Mouse (Mus musculus): ENCODE results near the gene Nbea. TPM values are rescaled to one million over a fixed set of nuclear protein-coding genes. Genes with fewer than 3 reads are reported as not detected.
"Not testable (repeated sequence)": the region's sequence is repeated elsewhere in the genome, so short reads cannot be mapped to it uniquely, and the experiment has no call there.

Gene Nbea
- polyA plus RNA-seq, 1 experiment from 2014 or later, result 7.4 TPM

- Histone ChIP-seq H3K9me3 (no peaks in the 10 kb centered on the region), H3K36me3 (peaks cover 13% of the 10 kb centered on the region), H3K4me3 (no peak overlapping the region), H3K27ac (no peak overlapping the region), H3K27me3 (ENCODE audit: insufficient read depth, poor library complexity, severe bottlenecking) (no peaks in the 10 kb centered on the region), H3K4me1 (no peaks in the 10 kb centered on the region)
- WGBS, result 2% methylated on average over 1 of the region's 1 CpGs
- no peak for DNase-seq (ENCODE audit: low spot score)
Measured at GRCm38 (mm10) chr3:56000259-56000658, 183.2 kb downstream of the Nbea start.

GRCm38 (mm10) chr3:55978361-55978760 is 205.1 kb downstream of the Nbea start:
- H3K9me3 ChIP-seq, result no peaks in the 10 kb centered on the region
- DNase-seq (ENCODE audit: low spot score), result no peak
- no peaks in the 10 kb centered on the region for H3K4me1 ChIP-seq
- no peak overlapping the region for H3K27ac ChIP-seq
- H3K36me3 ChIP-seq, result peaks cover 22% of the 10 kb centered on the region
- no peak overlapping the region for H3K4me3 ChIP-seq
- no peaks in the 10 kb centered on the region for H3K27me3 ChIP-seq (ENCODE audit: insufficient read depth, poor library complexity, severe bottlenecking)
- WGBS, result 95% methylated on average over 2 of the region's 2 CpGs

GRCm38 (mm10) chr3:55976986-55977385 is 206.5 kb downstream of the Nbea start:
- not testable (repeated sequence) for H3K27me3 ChIP-seq (ENCODE audit: insufficient read depth, poor library complexity, severe bottlenecking); DNase-seq (ENCODE audit: low spot score); H3K9me3 ChIP-seq; H3K4me1 ChIP-seq; H3K36me3 ChIP-seq; H3K27ac ChIP-seq; H3K4me3 ChIP-seq
- WGBS, result 93% methylated on average over 14 of the region's 14 CpGs

DNA sequence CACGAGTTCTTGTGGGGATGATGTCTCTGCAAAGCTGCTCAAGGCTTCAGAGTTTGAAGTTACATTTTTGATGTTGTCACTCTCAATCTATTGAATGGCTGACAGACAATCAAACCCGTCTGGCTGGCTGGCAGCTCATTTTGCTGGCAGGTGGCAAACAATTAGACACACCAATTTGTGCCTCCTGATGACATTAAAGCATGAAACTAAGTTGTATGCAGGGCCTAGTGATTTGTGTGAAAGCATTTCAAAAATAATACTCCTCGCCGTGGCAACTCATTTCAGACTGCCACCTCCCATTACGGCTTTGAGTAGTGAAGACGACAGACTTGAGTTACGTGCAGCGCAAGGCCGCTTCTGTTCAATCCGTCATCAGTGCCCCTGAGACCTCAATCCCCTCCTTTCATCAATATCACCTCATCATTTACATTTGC is 217.8 kb downstream of the Nbea start:
- 81% methylated on average over 10 of the region's 10 CpGs for WGBS
- DNase-seq (ENCODE audit: low spot score), result no peak

DNA sequence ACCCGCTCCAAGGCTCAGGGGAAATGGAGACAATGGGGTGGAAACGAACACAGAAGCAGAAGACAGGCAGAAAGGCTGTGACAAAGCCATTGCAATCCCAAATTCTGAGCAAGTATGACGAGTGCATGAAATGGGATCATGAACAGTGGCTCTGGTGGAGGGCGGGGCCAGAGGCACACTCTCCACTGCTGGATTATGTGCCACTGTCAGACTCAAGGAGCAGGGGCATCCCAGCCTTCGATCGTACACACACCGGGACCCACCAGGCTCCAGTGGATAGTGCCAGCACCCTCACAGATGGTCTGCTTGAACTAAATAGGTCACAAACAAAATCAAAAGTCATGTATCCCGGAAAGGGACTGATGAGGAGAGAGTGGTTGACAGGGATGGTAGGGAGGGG is 220.5 kb downstream of the Nbea start:
- peaks cover 5% of the 10 kb centered on the region; the same call in 1 of the 2 replicates for H3K36me3 ChIP-seq
- no peaks in the 10 kb centered on the region for H3K9me3 ChIP-seq
- no peaks in the 10 kb centered on the region for H3K4me1 ChIP-seq
- H3K27ac ChIP-seq, result no peak overlapping the region
- no peak overlapping the region for H3K4me3 ChIP-seq
- no peak for DNase-seq (ENCODE audit: low spot score)
- WGBS, result 86% methylated on average over 8 of the region's 8 CpGs
- H3K27me3 ChIP-seq (ENCODE audit: insufficient read depth, poor library complexity, severe bottlenecking), result no peaks in the 10 kb centered on the region

More for the DNA sequence above, 217.8 kb downstream of the Nbea start:
- H3K27ac ChIP-seq, result no peak overlapping the region
- peaks cover 6% of the 10 kb centered on the region; the same call in 1 of the 2 replicates for H3K36me3 ChIP-seq
- H3K27me3 ChIP-seq (ENCODE audit: insufficient read depth, poor library complexity, severe bottlenecking), result no peaks in the 10 kb centered on the region
- no peaks in the 10 kb centered on the region for H3K4me1 ChIP-seq
- H3K4me3 ChIP-seq, result no peak overlapping the region
- H3K9me3 ChIP-seq, result no peaks in the 10 kb centered on the region

DNA sequence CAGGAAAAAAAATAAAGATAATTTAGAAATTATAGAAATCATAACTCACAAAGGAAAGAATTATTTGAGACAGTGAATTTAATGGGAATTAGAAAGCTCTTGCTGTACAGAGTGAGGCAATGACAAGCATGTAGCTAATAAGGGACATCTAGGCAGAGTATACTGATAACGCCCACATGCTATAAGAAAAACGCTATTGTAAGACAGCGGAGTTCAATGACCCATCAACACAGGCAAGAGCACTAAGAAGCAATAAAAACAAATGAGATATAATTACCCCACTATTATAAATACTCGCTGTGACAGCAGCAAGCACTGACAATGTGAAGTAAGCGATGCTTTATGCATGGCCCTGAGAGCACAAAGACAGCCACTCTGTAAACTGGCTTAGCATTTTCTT is 233.5 kb downstream of the Nbea start:
- DNase-seq (ENCODE audit: low spot score), result no peak
- H3K4me1 ChIP-seq, result no peaks in the 10 kb centered on the region
- no peaks in the 10 kb centered on the region for H3K9me3 ChIP-seq
- 83% methylated on average over 5 of the region's 5 CpGs for WGBS
- no peaks in the 10 kb centered on the region for H3K27me3 ChIP-seq (ENCODE audit: insufficient read depth, poor library complexity, severe bottlenecking)
- H3K27ac ChIP-seq, result no peak overlapping the region
- peaks cover 4% of the 10 kb centered on the region; the same call in 1 of the 2 replicates for H3K36me3 ChIP-seq
- H3K4me3 ChIP-seq, result no peak overlapping the region

GRCm38 (mm10) chr3:55949148-55949547 is 234.4 kb downstream of the Nbea start:
- 91% methylated on average over 2 of the region's 2 CpGs for WGBS
- Histone ChIP-seq H3K4me3 (no peak overlapping the region), H3K4me1 (no peaks in the 10 kb centered on the region), H3K27ac (no peak overlapping the region), H3K9me3 (no peaks in the 10 kb centered on the region), H3K27me3 (ENCODE audit: insufficient read depth, poor library complexity, severe bottlenecking) (no peaks in the 10 kb centered on the region), H3K36me3 (peaks cover 4% of the 10 kb centered on the region; the same call in 1 of the 2 replicates)
- DNase-seq (ENCODE audit: low spot score), result no peak

DNA sequence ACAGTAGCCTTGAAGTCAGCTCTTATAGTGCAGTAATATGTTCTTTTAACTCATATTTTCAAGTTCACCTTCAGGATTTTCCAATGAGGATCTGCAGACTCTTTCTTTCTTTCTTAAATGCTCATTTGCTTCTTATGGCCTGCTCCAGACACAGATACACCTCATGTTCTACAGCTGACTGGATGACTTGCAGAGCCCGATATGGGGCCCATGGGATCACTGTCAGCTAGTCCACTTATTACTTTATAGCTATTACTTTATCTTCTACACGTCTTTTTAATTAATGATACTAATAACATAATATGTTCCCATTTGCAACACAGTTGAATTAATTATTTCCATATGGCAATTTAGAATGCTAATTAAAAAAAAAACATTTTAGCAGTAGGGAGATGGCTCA is 256.2 kb downstream of the Nbea start:
- H3K4me3 ChIP-seq, result no peak overlapping the region
- no peaks in the 10 kb centered on the region for H3K4me1 ChIP-seq
- H3K36me3 ChIP-seq, result peaks cover 11% of the 10 kb centered on the region; the same call in 1 of the 2 replicates
- no peak for DNase-seq (ENCODE audit: low spot score)
- 83% methylated on average over 2 of the region's 2 CpGs for WGBS
- no peak overlapping the region for H3K27ac ChIP-seq
- no peaks in the 10 kb centered on the region for H3K9me3 ChIP-seq
- H3K27me3 ChIP-seq (ENCODE audit: insufficient read depth, poor library complexity, severe bottlenecking), result no peaks in the 10 kb centered on the region

GRCm38 (mm10) chr3:55909290-55909689 is 274.2 kb downstream of the Nbea start:
- Histone ChIP-seq H3K36me3 (no peaks in the 10 kb centered on the region), H3K4me1 (no peaks in the 10 kb centered on the region), H3K27me3 (ENCODE audit: insufficient read depth, poor library complexity, severe bottlenecking) (no peaks in the 10 kb centered on the region), H3K27ac (no peak overlapping the region), H3K9me3 (no peaks in the 10 kb centered on the region), H3K4me3 (no peak overlapping the region)
- no peak for DNase-seq (ENCODE audit: low spot score)
- WGBS, result 78% methylated on average over 1 of the region's 1 CpGs

DNA sequence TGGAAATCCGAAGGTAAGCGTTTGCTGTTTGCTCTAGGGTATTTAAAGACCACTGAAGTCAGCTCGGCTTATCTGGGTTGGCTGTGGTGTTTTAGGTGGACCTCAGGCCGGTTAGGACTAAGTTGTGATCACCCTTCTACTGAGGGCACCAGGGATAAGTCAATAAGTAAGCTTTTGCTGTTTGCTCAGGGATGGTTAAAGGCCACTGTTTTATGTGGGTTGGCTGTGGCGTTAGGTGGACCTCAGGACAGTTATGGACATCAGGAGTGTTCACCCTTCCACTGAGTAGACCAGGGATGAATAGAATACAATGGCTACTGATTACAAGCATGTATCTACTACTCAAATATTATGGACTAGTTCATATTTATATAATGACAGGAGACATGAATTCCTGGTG is 292.9 kb downstream of the Nbea start:
- H3K27me3 ChIP-seq (ENCODE audit: insufficient read depth, poor library complexity, severe bottlenecking), result no peaks in the 10 kb centered on the region
- no peak overlapping the region for H3K27ac ChIP-seq
- no peaks in the 10 kb centered on the region for H3K4me1 ChIP-seq
- H3K9me3 ChIP-seq, result no peaks in the 10 kb centered on the region
- H3K4me3 ChIP-seq, result no peak overlapping the region
- no peaks in the 10 kb centered on the region; the same call in 1 of the 2 replicates for H3K36me3 ChIP-seq
- no peak for DNase-seq (ENCODE audit: low spot score)
- WGBS, result 85% methylated on average over 5 of the region's 5 CpGs

DNA sequence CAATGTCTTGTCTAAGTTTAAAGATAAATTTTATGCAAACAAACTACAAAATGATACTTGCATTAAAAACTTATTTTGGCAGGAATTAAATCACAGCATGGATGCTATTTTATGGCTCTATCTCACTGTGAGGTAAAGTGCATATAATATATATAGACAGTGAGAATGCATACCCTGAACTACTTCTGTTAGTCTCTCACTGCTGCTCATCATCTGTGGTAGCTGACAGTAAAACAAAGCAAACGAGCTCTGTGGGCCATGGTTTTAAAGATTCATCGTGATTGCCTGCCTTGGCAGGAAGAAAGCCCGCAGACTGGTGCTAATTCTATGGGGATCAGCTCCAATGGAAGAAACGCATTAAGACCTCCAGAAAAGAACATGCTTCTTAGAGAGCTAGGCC is 294.3 kb downstream of the Nbea start:
- H3K27me3 ChIP-seq (ENCODE audit: insufficient read depth, poor library complexity, severe bottlenecking), result no peaks in the 10 kb centered on the region
- no peak overlapping the region for H3K27ac ChIP-seq
- 77% methylated on average over 4 of the region's 4 CpGs for WGBS
- no peaks in the 10 kb centered on the region for H3K9me3 ChIP-seq
- no peak for DNase-seq (ENCODE audit: low spot score)
- H3K36me3 ChIP-seq, result no peaks in the 10 kb centered on the region; the same call in 1 of the 2 replicates
- H3K4me3 ChIP-seq, result no peak overlapping the region
- no peaks in the 10 kb centered on the region for H3K4me1 ChIP-seq

GRCm38 (mm10) chr3:55887829-55888210 is 295.7 kb downstream of the Nbea start:
- H3K9me3 ChIP-seq, result no peaks in the 10 kb centered on the region
- no peak overlapping the region for H3K27ac ChIP-seq
- no peak overlapping the region for H3K4me3 ChIP-seq
- DNase-seq (ENCODE audit: low spot score), result no peak
- no peaks in the 10 kb centered on the region for H3K4me1 ChIP-seq
- 77% methylated on average over 2 of the region's 2 CpGs for WGBS
- no peaks in the 10 kb centered on the region; the same call in 1 of the 2 replicates for H3K36me3 ChIP-seq
- no peaks in the 10 kb centered on the region for H3K27me3 ChIP-seq (ENCODE audit: insufficient read depth, poor library complexity, severe bottlenecking)

DNA sequence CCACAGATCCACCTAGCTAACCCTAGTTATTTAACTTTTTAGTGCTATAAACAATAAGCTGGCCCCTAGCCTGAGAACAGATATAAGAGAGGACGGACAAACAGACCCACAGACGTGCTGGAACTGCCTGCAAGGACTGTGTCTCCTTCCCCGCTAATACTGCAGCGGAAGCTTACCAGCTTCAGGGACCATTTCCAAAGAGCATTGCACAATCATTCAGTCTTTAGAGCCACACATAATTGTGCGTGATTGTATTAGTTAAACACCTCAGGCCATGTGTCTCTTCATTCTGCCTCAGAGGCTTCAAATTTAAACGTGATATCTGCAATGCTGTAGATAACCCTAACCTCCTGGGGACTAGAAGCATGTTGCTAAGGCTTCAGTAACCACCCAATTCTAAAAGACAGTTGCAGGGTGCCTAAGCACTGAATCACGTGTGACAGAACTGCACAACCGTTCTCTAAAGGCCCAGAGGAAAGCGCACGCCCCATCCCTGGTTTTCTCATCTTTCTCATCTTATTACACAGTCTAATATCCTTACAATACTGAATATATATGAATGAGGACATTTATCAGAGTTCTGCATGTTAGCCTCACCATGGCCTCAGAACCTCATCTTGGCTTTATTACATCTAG is 296.2 kb downstream of the Nbea start:
- no peaks in the 10 kb centered on the region; the same call in 1 of the 2 replicates for H3K36me3 ChIP-seq
- H3K27ac ChIP-seq, result no peak overlapping the region
- no peaks in the 10 kb centered on the region for H3K4me1 ChIP-seq
- H3K27me3 ChIP-seq (ENCODE audit: insufficient read depth, poor library complexity, severe bottlenecking), result no peaks in the 10 kb centered on the region
- 77% methylated on average over 10 of the region's 10 CpGs for WGBS
- DNase-seq (ENCODE audit: low spot score), result no peak
- H3K4me3 ChIP-seq, result no peak overlapping the region
- H3K9me3 ChIP-seq, result no peaks in the 10 kb centered on the region
